Mouse (Mus musculus) granulocyte monocyte progenitor cell, adult 5-6 weeks (primary cell): ENCODE data around the gene Lsg1. TPM values are rescaled to one million over a fixed set of nuclear protein-coding genes. Genes with fewer than 3 reads are reported as not detected.

Experiments used
- ATAC-seq: replicated peaks from 2 replicates; pipeline ENCODE4 v1.8.0; 2016; ENCODE audit warnings: mild to moderate bottlenecking, moderate TSS enrichment, inconsistent platforms; ENCODE audit not compliant: poor library complexity, severe bottlenecking
- total RNA-seq, 2 experiments: library from RNA; stranded (forward) in 1 of 2; stranded (reverse) in 1 of 2; fragments of 200-712, 200-1000 nt in 1 of 2; fragments of >200 nt in 1 of 2; fragmentation: Nextera tagmentation in 1 of 2; gene quantifications; 2 replicates each; pipeline ENCODE4 v1.2.3; 2014 to 2017

Lsg1 gene
- total RNA-seq (2014; fragmentation: Nextera tagmentation) (48.8 and 48.9 TPM in 2 replicates), total RNA-seq (2017) (59.3 and 74.0 TPM in 2 replicates)

GRCm38 (mm10) chr16:30587494-30588327 is at the start of gene Lsg1:
Gene Lsg1 (minus strand): TSS chr16:30587592.
- peak; percentile 92 for ATAC-seq

DNA sequence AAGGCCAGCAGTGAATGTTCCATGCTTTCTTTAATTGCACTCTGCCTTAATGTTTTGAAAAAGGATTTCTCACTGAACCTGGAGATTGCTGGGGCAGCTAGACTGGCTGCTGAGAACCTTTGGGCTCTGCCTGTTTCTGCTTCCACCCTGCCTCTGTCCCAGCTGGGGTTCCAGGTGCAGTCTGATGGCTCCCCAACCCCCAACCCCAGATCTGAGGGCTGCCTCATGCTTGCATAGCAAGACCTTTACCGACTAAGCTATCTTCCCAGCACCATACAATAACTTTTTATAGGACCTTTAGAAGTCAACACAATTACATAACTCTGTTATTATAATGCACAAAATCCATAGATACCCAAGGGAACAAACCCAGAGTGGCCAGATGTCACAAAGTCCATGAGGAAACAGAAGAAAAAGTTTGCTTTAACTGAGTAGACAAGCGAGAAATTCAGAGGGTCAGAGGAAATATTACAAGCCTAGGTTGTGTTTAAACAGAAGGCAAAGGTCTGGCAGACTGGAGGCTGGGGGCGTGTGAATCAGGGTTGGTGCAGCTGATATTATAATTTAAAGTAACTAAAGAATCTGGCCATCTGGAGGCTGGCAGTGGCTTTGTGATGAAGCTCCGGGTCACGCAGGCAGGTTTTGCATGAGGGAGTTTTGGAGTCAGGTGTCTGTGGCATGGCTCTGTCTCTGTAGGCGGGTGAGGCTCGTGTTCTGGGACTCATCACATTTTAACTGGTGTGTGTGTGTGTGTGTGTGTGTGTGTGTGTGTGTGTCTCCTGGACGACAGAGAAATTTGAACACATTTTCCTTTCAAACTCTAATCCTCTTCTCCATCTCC is 46.7 kb upstream of the Lsg1 start:
- ATAC-seq = no peak

- no peak for ATAC-seq
These were observed 42.1 kb upstream of the Lsg1 start for GRCm38 (mm10) chr16:30629509-30629908.

DNA sequence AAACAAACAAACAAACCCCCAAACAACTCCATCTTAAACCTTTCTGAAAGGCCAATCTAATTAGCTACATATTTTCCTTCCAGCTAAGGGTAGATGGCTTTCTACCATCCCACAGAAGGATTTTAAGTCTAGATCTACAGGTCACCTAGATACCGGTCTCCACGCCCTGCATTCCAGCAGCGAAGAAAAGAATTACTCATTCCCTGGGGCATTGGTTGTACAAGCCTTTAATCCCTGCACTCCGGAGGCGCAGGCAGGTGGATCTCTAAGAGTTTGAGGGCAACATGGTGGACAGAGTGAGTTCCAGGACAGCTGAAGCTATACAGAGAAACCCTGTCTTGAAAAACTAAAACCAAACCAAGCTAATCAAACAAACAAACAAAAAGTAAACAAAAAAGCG is 41.0 kb upstream of the Lsg1 start:
- no peak for ATAC-seq

DNA sequence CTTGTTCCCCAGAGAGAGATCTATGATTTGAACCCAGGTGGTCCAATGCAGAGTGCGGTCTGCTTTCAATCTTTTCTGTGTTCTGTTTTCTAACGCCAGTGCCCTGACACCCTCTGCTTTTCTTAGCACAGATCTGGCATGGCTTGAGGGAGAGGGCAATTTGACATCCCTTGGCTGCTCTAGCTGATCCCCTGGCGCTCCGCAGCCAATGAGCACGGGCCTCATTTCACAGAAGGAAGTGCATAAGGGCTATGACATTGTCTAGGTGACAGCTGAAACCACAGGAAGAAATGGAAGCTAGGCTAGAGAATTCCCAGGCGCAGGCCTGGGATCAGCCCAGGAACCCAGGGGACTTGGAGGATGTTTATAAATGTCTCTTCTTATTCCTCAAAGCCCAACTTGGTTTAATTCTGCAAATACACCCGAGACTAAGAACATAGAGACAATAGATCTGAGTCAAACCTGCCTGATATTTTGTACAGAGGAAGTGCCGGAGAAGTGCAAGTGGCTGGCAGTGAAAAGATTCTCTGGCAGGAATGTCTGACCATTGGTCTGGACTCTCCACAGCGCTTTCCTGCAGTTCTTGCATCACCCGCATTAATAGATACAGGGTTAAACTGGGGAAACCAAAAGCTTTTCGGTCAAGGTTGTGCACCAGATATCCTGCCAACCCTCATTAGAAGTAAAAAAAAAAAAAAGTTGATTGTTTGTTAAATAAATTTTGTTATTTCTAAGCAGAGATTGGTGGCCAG is 40.4 kb upstream of the Lsg1 start:
- no peak for ATAC-seq

DNA sequence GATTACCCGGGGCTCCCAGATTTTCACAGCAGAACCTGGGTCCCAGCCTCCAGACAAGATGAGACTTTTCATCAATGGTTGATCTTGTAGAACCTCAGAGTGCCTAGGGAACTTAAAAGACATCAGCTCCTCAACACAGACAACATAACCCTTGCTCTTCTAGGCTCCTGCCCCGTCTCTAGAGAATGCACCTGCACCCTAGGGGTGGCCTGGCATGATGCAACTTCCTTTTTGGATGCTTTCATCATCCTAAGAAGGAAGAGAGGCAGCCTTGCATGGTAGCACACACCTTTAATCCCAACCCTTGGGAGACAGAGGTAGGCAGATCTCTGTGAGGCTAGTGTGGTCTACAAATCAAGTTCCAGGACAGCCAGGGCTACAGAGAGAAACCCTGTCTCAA is 37.2 kb upstream of the Lsg1 start:
- ATAC-seq = no peak

DNA sequence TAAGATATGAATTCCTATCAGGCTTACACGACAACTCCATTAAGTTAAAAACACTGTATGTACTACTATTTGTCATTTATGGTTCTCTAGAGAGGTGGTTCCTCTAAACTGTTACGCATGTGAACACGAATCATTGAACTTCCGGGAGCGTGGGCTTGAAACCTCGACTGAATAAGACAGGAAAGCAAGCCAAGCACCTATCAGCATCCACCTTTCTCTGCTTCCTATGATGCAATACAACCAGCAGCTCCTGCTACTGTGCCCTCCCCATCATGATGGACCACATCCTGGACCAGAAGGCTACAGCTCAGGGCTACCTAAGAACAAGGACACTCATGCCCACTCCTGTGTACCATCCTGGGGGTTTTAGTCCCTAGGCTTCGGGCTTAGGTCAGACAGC is 36.3 kb upstream of the Lsg1 start:
- ATAC-seq = peak; percentile 42; the same call in 1 of the 2 replicates

- ATAC-seq = no peak
These were observed 28.9 kb upstream of the Lsg1 start for GRCm38 (mm10) chr16:30616281-30616680.

- no peak for ATAC-seq
These were observed 27.4 kb upstream of the Lsg1 start for GRCm38 (mm10) chr16:30614705-30615317.

DNA sequence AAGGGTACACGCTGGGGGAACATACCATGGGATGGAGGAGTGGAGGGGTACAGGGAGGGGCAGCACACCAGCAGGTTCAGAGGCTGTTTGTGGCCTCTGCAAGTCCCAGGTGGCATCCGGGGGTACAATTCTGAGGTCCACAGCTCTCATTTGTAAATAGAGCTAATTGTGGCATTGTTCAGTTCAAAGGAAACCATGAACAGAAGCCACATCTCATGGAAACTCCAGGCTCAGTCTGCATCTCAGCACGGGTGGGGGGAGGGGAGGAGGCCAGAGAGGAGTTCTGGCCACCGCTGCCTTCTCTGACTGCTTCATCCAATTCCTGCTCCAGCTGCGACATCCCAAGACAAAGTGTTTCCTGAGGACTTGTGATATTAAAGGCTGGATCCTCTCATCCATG is 26.7 kb upstream of the Lsg1 start:
- no peak for ATAC-seq

DNA sequence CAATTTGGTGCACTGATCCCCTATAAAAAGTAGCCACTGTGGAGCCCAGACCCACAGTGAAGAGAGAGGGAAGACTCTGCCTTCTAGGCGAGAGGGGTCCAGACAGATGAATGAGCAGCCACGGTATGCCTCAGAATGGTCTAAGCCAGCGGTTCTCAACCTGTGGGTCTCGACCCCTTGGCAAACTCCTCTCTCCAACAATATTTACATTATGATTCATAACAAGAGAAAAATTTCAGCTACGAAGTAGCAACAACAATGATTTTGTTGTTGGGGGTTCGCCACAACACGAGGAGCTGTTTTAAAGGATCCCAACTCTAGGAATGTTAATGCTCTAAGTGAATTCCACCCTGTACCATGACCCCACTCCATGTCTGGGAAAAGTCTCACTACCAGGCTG is 25.7 kb upstream of the Lsg1 start:
- no peak for ATAC-seq

GRCm38 (mm10) chr16:30611331-30611730 is 23.9 kb upstream of the Lsg1 start:
- no peak for ATAC-seq

GRCm38 (mm10) chr16:30607868-30608267 is 20.5 kb upstream of the Lsg1 start:
- ATAC-seq = no peak

DNA sequence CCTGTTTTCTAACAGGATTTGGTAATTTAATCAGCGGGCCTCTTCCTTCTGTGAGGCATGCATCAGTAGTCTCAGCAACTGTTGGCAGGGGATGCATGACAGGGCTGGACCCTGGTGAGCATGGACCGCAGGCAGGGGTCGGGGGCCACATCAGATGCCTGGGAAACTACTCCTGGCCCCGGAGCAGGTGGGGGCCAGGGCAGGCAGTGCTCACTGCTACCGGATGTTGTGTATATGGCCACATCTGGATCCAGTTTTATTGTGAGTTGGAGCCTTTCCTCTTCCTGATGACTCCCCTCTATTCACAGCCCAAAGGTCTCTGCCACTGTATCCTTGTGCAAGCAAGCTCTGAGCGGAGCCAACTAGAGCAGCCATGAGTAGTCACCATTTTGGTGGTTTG is 18.1 kb upstream of the Lsg1 start:
- ATAC-seq = no peak

GRCm38 (mm10) chr16:30604807-30605137 is 17.4 kb upstream of the Lsg1 start:
- no peak for ATAC-seq

DNA sequence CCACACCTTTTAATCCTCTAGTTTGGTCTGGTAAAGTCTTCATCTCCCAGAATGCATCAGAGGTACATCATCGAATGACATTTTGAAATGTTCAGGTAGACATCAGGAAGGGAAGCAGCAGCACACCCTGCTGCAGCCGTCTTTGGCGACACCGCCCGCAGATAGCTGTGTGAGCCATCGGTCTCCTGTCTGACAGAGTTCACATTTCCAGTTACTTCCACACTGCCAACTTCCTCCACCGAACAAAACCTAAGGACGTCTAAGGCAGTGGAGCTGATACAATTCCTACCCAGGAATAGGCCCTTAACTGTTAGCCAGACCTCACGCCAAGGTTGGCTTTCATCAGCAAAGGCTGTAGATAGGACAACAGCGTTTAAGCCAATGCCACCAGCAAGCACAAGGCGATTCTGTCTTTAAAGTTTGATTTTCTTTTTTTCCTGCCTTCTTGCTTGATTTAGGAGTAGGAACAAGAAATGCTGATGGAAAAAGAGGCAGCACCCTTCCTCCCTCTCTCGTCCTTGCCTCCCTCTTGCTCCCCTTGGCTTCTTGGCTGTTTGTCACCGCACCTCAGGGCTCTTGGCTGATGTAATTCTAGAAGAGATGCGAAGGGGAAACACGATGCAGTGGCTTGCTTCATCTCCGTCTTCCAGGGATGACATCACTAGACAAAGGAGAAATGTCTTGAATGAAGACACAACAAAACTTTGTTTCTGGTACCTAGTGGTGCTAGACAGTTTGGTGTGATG is 16.8 kb upstream of the Lsg1 start:
- ATAC-seq = no peak

DNA sequence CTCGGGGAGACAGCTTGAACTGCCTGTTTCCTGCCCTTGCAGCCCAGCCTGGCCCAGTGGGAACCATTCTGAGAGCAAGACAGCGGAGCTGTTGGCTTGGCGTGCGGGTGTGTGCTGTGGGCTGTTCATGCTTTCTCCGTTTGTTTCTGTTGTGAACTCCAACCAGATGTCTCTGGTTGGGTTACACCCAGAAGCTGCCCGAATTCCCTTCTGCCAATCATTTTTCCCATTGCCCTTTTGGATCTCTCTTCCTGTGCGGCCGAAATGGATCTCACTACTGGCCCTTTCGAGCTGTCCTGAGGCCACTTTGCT is 16.1 kb upstream of the Lsg1 start:
- no peak for ATAC-seq

DNA sequence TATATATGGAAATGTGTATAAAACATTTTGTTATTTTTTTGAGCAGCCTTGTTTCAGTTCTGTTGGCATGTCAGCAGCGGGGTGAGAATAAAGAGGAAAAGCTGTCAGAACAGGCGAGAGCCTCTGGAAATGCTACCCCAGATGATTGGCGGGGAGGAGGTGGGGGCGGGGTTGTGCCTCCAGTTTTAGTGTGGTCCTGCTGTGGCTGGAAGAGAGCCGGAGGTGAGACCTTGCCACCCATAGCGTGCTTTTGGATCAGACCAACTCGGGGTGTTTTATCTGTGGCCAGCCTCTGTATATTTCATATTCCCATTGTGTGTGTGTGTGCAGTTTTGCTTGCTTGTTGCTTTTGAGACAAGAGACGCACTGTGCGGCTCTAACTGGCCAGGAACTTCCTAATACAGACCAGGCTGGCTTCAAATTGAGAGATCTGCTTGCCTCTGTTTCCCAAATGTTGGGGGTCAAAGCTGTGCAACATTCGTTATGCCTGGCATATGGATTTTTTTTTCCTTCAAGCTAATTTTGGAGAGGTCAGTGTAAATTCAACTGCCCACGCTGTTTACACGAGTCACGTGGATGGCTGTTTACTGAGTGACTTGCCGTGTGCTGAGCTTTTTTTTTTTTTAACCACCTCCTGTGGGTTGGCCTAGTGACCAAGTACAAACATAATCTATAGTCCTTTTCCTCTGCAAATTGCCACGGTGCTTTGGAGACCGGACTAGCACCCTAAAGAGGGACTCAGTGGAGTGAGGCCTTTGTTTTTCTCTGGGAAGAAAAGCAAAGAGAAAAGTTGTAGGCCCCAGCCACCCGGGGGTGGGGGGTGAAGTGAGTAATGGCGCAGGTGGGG is 15.5 kb upstream of the Lsg1 start:
- ATAC-seq = no peak

DNA sequence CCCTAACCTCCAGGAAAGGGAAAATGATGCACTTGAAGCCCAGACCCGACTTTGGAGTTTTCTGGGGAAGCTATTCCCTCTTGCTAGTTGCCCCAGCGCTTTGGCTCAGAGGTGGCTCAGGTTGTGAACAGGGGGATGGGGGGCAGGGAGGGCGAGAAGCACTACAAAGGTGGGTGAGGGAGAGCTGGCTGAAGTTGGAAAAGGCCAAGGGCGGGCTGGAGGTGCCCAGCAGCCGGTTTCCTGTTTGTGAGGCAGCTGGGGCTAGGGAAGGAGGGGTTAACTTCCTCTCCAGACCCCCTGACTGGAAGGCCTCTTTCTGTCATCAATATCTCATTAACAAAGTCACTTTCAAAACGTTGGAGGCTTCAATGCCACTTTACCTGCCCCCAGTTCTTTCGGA is 14.6 kb upstream of the Lsg1 start:
- no peak for ATAC-seq
